Mouse (Mus musculus) cerebellum, postnatal 4 days (tissue): ENCODE results near the gene Gpatch2.

ENCODE experiments used
- DNase-seq, 2 experiments: peaks; one replicate each; pipeline ENCODE4 v3.0.0; 2022; ENCODE audit warnings: low spot score in 2 of 2, mixed read lengths in 1 of 2

The Gpatch2 gene

GRCm38 (mm10) chr1:187303221-187303620, 87.9 kb downstream of the Gpatch2 start:
- peak in 1 of 2 experiments; percentile 10 for DNase-seq

- no peak for DNase-seq
Observed at GRCm38 (mm10) chr1:187307335-187307734, 92.0 kb downstream of the Gpatch2 start.

- DNase-seq: no peak
Observed at GRCm38 (mm10) chr1:187308523-187308922, 93.2 kb downstream of the Gpatch2 start.

GRCm38 (mm10) chr1:187311122-187311521, 95.8 kb downstream of the Gpatch2 start:
- no peak for DNase-seq

GRCm38 (mm10) chr1:187313323-187313722, 98.0 kb downstream of the Gpatch2 start:
- DNase-seq: no peak

- no peak for DNase-seq
Observed at GRCm38 (mm10) chr1:187313763-187314162, 98.5 kb downstream of the Gpatch2 start.

GRCm38 (mm10) chr1:187314516-187314915, 99.2 kb downstream of the Gpatch2 start:
- no peak for DNase-seq

DNA sequence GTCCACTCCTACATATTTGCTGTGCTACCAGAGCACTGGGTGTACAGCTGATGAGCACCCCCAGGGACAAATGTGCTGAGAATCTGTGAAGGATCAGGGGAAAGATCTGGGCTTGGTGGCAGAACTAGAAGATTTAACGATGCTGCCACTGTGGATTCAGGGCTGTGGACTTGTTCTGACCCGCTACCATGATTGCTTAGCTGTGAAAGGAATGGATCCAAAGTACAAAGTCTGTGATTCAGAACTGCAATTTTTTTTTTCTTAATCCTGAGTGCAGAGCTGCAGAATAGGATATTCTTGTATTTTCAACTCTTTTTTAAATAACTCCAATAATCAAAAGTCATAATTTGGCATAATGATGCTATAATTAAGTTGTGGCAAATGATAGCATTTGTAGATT, 100.5 kb downstream of the Gpatch2 start:
- DNase-seq: no peak

DNA sequence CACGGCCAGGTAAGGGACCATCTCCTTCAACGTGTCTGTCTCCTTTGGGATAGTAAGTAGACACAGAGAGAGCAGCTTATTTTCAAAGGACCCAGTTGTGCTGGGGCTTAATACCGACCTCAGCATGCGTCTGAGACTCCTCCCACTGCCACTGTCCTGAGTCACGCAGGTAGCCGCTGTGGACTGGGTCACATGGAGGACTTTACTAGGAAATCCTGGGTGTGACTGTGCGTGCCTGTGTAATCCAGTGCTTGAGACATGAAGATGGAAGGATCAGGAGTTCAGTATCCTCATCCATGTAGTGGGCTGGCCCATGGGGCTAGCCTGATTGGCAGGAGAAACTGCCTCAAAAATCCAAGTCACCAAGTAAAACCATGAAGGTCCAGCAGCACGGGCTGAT, 101.2 kb downstream of the Gpatch2 start:
- no peak for DNase-seq

DNA sequence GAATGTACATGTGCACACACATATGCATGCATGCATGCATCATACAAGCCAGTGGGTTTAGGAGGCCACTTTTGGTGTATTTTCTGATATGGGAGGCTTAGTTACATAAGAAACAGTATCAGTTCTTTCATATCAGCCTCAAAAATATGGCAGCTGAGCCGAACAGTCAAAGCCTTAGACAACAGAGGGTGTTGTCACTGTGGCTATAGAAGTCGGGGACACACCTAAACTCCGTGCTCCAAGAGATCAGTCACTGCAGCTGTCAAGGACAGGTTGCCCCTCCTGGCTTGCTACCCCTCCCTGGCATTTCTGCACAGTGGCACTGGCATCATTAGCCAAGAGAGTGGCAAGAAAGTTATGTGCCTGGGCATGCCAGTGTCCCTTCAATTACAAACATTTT, 106.5 kb downstream of the Gpatch2 start:
- DNase-seq: no peak

GRCm38 (mm10) chr1:187322505-187323208, 107.3 kb downstream of the Gpatch2 start:
- DNase-seq: no peak

GRCm38 (mm10) chr1:187323209-187323589, 107.9 kb downstream of the Gpatch2 start:
- no peak for DNase-seq

- DNase-seq: no peak
Observed at GRCm38 (mm10) chr1:187342551-187342950, 127.2 kb downstream of the Gpatch2 start.

DNA sequence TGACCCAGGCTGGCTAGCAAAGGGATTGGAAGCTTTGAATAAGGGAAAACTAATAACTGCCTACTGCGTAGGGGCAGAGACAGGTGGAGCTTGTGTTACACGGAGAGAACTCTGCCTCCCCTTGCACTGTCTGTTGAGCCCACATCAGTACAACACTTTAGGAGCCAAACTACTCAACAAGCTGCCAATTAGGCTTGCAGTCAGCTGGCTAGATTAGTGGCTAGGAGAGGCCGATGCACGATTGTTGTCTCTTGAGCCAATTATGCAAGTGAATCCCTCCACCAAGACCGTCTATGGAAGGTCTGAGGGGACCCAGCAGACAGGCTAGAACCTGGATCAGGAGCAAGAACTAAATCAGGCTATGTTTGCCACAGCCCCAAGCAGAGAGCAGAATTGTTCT, 129.8 kb downstream of the Gpatch2 start:
- no peak for DNase-seq

- DNase-seq: no peak
Observed at GRCm38 (mm10) chr1:187346923-187347322, 131.6 kb downstream of the Gpatch2 start.

DNA sequence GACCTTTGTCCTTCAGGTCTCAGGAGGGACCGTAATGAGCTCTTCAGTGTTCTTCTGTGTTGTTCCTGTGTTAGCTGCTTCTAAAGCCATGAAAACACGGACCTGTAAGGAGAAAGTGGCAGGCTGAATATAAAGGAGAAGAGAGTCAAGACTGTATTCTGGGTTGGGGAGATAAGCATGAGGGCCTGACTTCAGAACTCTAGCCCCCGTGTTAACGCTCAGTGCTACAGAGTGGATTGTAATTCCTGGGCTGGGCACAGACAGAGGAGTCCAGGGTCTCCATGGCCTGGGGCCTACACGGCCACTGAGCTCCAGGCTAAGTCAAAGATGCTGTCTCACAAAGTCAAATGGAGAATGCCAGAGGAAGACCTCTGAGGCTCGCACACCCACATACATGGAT, 132.3 kb downstream of the Gpatch2 start:
- DNase-seq: no peak

DNA sequence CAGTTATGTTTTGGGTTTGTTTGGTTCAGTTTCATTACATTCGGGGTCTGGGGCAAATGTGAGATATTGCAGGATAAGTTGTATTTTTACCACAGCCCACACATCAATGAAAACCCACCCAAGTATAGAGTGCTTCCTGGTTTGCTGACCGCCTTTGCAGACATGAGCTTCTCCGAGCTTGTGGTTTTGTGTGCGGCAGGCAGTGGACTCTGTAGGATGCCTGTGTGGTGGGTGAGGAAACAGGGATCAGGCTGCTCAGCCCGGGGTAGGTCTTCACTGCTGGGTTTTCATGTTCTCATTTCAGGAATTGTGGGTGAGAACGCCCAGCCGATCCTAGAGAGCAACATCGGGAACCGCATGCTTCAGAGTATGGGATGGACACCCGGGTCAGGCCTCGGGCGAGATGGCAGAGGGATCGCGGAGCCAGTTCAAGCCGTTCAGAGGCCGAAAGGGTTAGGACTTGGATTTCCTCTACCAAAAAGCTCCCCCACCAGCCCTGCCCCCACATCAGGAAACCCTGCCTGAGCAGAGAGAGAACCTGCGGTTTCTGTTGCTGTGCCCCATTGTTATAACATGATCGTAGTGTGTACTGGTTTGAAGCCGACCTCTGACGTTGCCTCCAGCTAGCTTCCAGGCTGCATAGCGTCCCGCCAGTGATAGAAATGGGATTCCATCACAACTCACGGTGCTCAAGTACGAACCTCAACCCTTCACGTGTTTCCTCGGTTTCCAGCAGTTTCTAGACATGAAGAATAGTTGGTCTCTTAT, 132.9 kb downstream of the Gpatch2 start:
- no peak for DNase-seq

DNA sequence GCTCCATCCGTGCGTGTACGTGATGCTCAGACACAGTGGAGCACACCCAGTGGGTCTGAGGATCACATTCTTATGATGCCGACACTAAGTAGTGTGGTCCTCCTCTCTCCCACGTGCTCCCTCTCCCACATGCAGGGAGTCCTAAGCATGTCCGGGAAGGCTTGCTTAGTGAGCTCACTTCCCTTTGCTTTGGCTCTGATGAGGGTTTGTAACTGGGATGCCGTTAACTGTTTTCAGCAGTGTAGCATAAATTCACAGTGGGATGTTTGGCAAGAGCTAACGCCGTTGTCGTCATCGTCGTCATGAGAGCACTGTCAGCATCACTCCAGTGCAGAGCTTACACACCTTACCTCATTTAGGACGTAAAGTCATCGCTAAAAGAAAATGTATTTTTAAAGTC, 133.6 kb downstream of the Gpatch2 start:
- DNase-seq: no peak

DNA sequence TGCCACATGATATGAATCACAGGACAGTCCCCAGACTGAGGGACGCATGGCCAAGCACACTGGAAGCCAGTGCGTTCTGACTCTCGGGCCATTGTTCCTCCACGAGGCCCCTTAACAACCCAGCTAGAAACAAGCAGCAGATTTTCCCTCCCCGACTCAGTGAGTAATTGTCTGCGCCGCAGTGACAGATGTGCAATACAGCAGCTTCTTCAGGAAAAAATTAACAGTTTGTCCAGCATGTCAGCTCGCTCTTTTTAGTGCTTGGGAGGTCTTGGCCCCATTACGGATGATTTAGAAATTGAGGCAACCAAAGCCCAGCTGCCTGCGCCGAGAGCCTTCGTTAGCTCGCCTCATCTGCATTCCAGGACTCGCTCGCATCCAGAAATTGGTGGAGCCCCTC, 140.9 kb downstream of the Gpatch2 start:
- no peak for DNase-seq

DNA sequence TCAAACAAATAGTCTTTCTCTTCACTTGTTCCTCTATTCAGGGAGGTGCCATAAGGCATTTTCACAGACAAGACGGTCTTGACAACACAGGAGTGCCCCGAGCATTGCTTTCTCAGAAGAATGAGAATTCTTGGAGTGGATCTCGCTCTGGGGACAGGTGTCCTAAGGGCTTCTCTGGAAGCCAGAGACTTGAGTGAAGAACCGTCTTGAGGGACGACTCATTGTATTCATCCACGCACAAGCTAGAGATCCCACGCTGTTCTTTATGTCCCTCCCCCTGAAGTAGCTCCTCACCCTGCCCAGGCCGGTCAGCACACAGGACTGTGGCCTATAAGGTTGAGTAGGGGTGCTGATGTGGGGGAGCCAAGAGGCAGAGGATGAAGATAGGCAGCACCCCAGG, 141.6 kb downstream of the Gpatch2 start:
- DNase-seq: no peak

- no peak for DNase-seq
Observed at GRCm38 (mm10) chr1:187360240-187360639, 144.9 kb downstream of the Gpatch2 start.

GRCm38 (mm10) chr1:187362536-187362935, 147.2 kb downstream of the Gpatch2 start:
- DNase-seq: no peak

DNA sequence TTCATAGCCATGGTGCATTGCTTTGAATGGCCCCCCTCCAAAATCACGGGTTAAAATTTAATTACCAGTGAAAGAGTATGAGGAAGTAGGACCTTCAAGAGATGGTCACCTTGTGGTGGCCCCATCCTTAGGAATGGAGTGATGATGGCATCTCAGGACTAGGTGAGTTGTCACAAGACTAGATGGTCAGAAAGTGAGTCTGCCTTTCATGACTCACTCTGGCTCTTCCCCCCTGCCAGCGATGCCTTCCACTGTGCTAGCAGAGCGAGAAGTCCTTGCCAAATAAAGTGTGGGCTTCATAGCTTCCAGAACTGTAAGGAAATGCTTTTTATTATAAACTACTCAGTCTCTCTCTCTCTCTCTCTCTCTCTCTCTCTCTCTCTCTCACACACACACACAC, 150.1 kb downstream of the Gpatch2 start:
- DNase-seq: no peak
